Mouse (Mus musculus) bone marrow, adult 2 months (tissue): ENCODE measurements around the gene Hivep1.

ENCODE experiments used
- CTCF ChIP-seq: fragments of 200-500 bp; IDR thresholded peaks from 2 replicates; pipeline ENCODE4 v1.5.1; 2011; ENCODE audit warnings: low read length, control low read depth; ENCODE audit not compliant: control insufficient read depth, insufficient read depth
- POLR2A ChIP-seq: fragments of 200-500 bp; IDR thresholded peaks from 2 replicates; pipeline ENCODE4 v1.6.1; 2011; ENCODE audit warnings: low read depth, mild to moderate bottlenecking, control low read depth, low read length, borderline replicate concordance; ENCODE audit not compliant: control insufficient read depth

DNA sequence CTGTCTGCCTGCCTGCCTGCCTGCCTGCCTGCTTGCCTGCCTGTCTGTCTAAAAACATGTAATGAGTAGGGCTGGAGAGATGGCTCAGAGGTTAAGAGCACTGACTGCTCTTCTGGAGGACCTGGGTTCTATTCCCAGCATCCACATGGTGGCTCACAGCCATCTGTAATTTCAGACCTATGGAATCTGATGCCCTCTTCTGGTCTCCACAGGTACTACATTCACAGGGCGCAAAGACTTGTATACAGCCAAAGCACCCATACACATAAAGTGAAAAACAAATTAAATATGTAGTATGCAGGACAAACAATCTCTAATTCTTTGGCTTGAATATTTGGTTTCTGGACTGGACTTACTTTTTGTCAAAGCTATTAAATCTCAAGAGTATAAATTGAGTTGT, 46.7 kb downstream of the Hivep1 start:
- TF ChIP-seq CTCF, result no peak
- TF ChIP-seq POLR2A, result no peak
